Mouse (Mus musculus): ENCODE results near the gene Wdpcp. TPM values are rescaled to one million over a fixed set of nuclear protein-coding genes. Genes with fewer than 3 reads are reported as not detected.
"Not testable (repeated sequence)": the region's sequence is repeated elsewhere in the genome, so short reads cannot be mapped to it uniquely, and the experiment has no call there.

Wdpcp gene
- total RNA-seq (2017) = 2.1 and 5.0 TPM in 2 replicates

DNA sequence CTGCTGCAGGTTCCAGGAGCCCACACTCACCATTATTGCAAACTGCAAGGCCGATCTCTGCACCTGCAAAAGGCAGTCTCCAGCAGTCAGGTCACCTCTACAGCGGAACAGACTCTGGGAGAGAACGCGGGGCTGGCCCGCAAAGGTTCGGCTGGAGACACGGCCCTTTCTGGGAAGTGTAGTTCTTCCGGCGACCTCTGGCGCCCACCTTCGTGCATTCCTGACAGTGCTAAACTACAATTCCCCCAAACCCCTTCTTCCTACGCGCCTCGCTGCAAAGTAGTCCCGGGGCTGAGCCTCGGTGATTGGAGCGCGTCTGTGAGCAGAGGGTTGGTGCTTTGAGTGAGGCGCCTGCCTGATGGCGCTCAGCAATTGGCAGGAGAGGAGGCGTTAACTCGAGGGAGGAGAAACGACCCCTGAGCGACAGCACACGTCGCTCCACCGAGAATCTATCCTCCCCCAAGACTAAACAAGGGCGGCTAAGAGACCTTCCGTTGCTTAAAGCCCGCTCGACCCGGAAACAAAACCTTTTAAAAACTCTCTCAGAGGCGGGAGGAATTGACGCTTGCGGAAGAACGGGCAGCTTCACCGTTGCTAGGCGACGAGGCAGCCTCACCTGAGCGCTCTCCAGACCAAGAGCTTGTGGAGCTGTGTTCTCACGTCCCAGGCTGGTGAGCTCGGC, at the start of gene Wdpcp, which contains the start of gene Mdh1:
Wdpcp (plus strand) TSS at position 536 of the 682 bp plus-strand sequence.
Mdh1 (minus strand) TSS at position 668 of the 682 bp plus-strand sequence.
- peak; percentile 93 for ATAC-seq (ENCODE audit: extremely low read depth, insufficient number of reproducible peaks, low FRiP score, poor library complexity, severe bottlenecking)

DNA sequence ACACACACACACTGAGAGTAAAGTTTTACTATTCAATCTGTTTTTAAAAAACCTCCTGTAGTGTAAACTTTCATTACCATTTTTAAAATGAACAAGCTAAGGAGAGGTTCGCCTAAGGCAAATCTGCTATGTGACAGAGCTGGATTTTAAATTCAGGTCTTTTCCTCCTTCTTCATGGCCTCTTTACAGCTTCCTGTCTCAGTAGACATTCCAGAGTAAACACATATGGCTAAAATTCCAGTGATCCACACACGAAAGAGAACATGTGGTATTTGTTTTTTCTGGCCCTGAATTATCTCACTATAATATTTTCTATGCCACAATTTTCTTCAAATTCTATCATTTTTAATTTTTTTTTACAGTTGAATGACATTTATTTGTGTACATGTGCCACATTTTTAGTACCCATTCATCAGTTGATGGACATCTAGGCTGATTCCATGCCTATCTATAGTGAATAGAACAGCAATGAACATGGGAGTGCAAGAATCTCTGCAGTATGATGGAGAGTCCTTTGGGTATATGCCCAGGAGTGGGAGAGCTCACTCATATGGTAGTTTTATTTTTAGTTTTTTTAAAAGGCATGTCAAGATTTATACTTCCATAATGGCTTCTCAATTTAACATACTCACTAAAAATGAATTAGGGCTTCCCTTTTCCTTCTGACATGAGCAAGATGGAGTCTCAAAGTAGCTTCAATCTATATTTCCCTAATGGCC, 43.2 kb upstream of the Wdpcp start:
- ATAC-seq (ENCODE audit: extremely low read depth, insufficient number of reproducible peaks, low FRiP score, poor library complexity, severe bottlenecking) = no peak

DNA sequence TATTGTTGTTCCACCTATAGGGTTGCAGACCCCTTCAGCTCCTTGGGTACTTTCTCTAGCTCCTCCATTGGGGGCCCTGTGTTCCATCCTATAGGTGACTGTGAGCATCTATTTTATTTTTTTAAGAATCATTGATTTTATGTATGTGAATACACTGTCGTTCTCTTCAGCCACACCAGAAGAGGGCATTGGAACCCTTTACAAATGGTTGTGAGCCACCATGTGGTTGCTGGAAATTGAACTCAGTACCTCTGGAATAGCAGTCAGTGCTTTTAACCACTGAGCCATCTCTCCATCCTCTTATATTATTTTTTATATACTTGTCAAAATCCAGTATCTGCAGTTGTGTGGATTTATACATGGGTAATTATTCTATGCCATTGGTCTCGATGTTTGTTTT, 41.2 kb upstream of the Wdpcp start:
- not testable (repeated sequence) for ATAC-seq (ENCODE audit: extremely low read depth, insufficient number of reproducible peaks, low FRiP score, poor library complexity, severe bottlenecking)

DNA sequence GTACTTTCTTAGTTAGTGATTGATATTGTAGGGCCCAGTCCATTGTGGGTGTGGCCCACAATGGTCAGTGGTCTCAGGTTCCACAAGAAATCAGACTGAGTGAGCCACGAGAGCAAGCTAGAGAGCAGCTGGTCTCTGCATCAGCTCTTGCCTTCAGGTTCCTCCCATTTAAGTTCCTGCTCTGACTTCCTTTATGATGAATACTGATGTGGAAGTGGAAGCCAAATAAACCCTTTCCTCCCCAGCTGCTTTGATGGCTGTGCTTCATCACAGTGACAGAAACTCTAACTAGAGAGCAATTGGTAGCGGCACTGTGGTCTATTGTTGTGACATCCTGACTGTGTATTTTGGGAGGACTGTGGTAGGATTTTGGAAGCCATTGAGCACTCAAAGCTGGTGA, 32.0 kb upstream of the Wdpcp start:
- ATAC-seq (ENCODE audit: extremely low read depth, insufficient number of reproducible peaks, low FRiP score, poor library complexity, severe bottlenecking) = no peak

DNA sequence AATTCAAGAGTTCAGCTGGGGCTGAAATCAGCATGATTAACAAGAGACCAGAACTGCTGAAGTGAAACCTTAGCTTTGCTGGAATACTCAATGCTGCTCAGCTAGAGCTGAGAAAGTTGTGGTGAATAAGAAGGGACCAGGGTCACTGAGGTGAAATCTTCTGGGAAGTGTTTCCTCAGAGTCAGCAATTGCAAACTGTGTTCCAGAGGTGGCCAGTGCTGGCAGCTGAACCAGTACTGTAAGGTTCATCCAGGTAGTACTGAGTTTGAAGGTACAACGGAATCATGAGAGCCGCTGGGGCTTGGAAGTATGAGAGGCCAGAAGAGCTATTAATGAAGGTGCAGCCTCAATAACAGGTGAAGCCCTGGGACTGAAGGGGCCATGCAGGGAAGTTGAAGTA, 31.4 kb upstream of the Wdpcp start:
- no peak for ATAC-seq (ENCODE audit: extremely low read depth, insufficient number of reproducible peaks, low FRiP score, poor library complexity, severe bottlenecking)

DNA sequence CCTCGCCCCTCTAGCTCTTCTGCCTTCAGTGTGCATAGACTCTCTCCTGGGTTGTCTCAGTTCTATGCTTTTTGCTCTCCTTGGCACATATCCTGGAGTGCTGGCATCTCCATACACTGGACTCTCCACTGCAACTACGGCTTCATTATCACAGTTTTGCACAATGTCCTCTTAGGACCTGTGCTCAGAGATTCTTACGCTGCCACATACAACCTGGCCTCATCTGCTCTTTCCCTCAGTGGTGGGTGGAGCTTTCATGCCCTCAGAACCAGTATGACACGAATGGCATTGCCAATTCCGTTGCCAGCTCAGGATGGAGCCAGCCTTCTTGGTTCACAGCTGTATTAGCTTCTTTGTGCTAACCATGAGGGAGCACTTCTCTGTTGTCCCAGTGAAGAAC, 29.3 kb upstream of the Wdpcp start:
- no peak for ATAC-seq (ENCODE audit: extremely low read depth, insufficient number of reproducible peaks, low FRiP score, poor library complexity, severe bottlenecking)

DNA sequence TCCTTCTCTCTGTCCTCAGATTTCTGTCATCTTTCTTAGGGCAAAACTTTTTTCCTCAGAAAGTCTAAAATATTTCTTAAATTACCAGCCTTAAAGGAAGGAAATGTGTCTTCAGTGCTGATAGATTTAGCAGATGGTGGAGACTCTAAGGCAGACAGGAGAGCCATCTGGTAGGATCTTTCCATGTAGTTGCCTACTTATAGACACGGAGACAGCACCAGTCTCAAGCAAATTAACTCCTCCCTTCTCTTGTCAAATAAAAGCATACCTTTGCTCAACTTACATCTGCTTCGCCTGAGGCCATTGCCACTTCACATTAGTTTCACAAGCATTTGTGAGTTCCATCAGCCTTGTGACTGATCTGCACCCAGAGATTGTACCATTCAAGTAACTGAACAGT, 27.0 kb upstream of the Wdpcp start:
- ATAC-seq (ENCODE audit: extremely low read depth, insufficient number of reproducible peaks, low FRiP score, poor library complexity, severe bottlenecking) = no peak

DNA sequence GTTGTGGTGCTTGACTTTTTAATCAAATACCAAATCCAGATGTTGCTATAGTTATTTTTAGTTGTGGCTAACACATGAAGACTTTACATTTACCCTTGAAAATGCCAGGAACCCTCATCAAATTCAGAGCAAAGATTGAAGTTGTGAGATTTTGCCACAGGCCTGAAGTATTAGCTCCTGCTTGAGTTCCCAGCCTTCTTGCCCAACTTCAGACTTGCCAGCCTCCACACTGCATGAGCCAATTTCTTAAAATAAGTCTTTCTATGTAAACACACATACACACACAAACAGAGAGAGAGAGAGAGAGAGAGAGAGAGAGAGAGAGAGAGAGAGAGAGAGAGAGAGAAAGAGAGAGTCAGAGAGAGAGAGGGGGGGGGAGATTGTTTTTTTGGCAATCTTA, 26.1 kb upstream of the Wdpcp start:
- no peak for ATAC-seq (ENCODE audit: extremely low read depth, insufficient number of reproducible peaks, low FRiP score, poor library complexity, severe bottlenecking)

DNA sequence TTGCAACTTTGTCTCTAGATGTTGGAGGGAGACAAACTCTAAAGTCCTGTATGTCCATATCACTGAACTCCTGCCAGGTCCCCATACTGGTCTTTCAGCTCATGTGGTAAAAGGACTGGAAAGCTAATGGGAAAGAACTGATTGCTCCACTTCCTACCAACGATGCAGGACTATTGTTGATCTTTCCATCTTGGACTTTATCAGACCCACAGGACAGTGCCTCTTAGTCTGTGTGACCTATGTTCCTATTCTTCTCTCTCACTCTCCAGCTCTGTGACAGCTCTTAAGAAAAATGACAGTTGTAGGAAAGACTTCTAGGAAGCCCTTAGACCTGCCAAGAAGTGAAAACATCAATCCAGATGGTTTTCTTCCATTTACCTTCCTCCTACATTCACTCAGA, 25.4 kb upstream of the Wdpcp start:
- no peak for ATAC-seq (ENCODE audit: extremely low read depth, insufficient number of reproducible peaks, low FRiP score, poor library complexity, severe bottlenecking)

DNA sequence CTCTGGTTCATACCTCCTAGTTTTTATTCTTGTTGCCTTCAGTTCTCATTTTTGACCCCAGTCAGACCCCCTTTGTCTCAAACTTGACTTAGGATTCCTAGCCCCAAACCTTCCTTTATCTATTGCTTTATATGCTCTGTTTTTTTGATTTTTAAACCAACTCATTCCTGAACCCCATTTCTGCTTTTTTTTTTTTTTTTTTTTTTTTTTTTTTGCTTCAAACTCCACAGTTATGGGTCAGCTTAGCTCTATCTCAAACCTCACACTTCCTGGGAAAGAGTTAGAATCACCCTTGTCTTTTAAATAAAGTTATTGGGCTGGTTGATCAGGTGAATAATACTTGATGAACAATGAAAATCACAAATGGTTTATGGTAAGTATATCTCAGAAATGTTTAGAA, 24.5 kb upstream of the Wdpcp start:
- ATAC-seq (ENCODE audit: extremely low read depth, insufficient number of reproducible peaks, low FRiP score, poor library complexity, severe bottlenecking) = no peak

DNA sequence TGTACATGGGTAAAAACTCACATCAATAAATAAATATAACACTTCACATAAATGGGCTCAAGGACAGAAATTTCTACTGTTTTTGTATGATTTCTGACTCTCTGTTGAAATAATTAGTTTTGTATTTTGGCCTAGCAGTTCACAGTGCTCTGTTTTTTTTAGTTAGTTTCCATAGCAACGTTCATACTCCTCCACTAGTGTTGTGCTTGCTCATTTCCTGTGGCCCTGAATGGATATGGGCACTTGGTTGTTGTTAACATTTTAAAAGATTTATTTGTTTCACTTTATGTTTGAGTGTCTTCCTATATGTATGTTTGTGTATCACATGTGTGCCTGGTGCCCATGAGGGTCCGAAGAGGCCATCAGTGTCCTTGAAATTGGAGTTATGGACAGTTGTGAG, 23.0 kb upstream of the Wdpcp start:
- ATAC-seq (ENCODE audit: extremely low read depth, insufficient number of reproducible peaks, low FRiP score, poor library complexity, severe bottlenecking) = peak; percentile 44; the same call in 1 of the 2 replicates

DNA sequence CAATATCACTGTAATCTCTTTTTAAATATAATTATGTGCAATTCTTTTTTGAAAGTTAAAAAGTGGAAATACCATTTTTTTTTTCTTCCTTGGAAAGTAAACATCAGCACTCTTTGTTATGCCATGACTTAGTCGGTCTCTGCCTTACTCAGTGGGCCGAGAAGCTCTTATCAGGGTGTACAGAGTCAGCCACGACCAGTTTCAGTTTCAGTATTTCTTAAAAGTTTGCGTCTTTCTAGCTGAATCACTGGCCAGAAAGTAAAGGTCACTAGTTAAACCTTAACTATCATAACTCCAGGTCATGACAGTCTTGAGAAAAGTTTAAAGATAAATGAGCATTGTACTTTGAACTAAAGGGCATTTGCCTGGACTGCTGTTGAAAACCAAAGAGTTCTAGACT, 22.3 kb upstream of the Wdpcp start:
- ATAC-seq (ENCODE audit: extremely low read depth, insufficient number of reproducible peaks, low FRiP score, poor library complexity, severe bottlenecking) = 0 out of 2 replicates have a peak, but pooled peaks have one; percentile 33

DNA sequence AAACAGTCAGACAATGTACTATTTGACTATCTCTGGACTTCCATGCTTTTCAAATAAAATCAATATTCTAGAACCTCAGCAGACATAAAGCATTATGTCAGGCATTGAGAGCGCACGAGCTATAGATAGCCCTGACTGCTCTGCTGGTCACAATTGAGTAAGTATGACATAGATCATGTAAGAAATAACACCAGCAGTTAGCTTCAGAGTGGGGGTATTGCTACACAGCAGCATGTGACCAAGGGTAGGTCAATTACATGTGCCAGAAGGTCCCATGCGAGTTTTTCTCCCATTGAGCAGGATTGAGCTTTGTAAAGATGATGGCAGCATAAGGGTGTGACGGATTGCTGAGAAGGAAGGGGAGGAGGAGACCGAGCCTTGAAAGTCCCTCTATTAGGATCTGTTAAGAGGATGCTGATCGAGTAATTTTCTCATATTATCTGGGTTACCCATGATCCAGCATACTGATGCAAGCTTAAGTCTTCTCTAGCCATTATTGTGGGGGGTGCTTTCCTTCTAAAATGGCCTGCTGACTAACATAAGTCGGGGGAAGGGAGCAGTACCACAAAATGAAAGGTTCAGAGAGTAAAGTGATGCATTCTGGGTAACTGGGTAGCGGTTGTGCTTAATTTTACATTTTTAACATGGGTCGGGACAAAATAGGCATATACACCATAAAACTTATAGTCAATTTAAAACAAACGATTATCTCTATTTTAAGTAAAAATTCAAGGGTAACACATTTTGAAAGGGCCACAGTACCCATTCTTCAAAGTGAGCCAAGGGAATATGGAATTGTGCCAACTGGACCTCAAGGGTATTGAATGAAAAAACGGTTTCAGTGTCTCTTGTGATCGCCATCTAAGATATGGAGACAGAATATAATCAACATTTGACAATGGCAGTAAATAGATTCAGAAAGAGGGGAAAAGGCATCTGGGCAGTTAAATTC, 21.5 kb upstream of the Wdpcp start:
- no peak for ATAC-seq (ENCODE audit: extremely low read depth, insufficient number of reproducible peaks, low FRiP score, poor library complexity, severe bottlenecking)

DNA sequence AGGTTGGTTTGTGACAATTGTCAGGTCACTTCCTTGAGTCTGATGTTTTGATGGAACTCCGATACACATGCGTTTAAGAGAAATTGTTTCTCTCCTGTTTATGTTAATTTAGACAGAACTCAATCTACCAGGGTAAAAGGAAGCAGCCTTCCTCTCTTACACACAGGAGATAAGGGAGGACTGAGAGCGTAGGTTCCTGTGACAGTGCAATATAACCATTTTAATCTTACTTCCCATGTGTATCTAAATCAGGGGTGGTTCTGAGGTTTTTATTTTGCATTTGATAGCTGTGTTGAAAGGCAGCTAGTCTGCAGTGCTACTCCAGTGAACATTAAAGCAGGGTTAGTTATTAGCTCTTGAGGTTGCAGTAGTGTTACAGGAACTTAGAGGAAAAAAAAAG, 20.0 kb upstream of the Wdpcp start:
- ATAC-seq (ENCODE audit: extremely low read depth, insufficient number of reproducible peaks, low FRiP score, poor library complexity, severe bottlenecking) = no peak

DNA sequence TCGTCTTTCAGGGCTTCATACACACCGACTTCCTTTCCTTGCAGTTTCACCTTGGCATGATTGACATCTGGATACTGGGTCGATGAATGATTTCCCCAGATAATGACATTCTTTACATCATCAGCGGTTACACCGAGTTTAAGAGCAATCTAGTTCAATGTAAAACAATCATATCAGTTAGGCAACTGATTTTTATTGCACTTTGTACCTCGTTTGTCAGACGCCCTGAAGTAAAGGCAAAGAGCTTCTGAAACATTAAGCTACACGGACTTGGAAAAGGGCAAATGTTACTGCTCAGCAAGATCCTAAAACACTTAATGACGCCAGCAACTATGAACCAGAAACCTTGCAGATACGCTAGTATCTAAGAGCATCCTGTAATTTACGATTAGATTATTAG, 12.3 kb upstream of the Wdpcp start:
- no peak for ATAC-seq (ENCODE audit: extremely low read depth, insufficient number of reproducible peaks, low FRiP score, poor library complexity, severe bottlenecking)

DNA sequence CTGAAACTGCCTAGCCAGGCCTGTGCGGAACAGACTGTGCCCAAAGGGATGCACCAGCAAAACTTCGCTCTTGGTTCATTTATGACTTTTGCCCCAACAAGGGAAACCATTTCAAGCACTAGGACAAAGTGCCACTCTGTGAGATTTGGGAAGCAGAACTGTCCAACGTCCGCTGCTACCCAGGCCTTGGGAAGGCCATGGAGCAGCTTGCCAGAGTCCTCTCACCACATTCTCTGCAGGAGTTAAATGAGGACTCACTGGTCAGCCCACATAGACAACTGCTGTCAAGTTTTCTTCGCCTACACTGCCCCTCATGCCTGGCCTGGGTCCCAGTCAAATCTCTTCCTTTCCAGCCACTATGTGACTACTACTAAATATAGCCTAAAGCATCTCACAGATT, 10.7 kb upstream of the Wdpcp start:
- ATAC-seq (ENCODE audit: extremely low read depth, insufficient number of reproducible peaks, low FRiP score, poor library complexity, severe bottlenecking) = no peak

DNA sequence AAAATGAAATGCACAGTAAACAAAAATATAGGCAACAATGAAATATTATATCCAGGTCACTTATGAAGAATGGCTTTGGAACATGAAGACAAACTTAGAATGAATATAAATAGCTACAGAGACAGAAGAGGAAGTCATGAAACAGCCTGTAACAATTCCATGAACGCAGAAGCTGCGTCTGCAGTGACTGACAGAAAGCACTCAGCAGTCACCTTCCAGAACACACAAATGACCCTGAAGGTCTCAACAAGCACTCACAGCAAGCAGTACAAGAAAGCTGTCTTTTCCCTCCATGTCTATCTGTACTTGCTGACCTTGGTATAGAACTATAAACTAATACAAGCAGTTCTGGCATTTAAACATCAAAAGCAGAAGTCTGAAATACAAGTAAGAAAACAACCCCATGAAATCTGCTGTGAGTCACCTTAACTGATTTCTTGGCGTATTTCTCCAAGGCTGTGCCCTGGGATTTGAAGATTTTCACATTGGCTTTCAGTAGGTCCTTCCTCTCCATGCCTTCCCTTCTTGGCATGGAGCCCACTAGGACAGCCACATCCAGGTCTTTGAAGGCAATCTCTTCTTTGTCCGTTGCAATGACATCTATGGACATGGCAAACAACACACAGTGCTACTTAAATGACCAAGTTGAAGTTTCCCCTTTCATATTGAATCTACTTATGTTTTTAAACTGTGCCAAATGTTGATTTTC, 8.3 kb upstream of the Wdpcp start:
- no peak for ATAC-seq (ENCODE audit: extremely low read depth, insufficient number of reproducible peaks, low FRiP score, poor library complexity, severe bottlenecking)

DNA sequence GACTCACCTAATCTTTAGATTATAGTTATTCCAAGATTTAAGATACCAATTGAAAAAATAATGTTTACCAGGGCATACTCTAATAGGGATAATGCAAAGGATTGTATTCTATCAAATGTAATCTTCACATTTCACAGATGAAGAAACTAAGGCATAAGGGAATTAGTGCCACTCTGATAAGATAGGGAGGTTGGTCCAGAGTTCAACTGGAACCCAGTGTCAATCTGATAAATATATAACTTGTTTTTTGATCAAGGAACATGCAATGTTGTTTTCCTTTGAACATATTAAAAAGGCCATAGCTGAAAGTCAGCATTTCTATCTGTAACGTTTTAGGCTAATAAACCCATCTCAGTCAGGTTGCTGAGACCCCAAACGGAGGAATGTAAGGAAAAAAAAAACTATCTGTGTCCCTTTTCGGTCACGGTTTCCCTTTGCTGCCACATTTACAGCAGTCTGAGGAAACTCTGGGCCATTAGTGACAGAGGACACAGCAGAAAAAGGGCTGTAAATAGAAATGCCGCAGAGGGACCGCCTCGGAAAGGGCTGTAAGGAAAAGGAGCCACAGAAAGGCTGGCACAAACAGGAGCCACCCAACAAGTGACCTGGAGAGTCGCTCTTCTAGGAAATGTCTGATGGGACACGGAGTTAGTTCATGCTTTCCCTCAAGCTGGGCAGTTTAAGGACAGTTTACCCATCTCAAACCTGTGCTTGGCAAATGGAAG, 7.2 kb upstream of the Wdpcp start:
- ATAC-seq (ENCODE audit: extremely low read depth, insufficient number of reproducible peaks, low FRiP score, poor library complexity, severe bottlenecking) = no peak
